Mouse (Mus musculus) forebrain, postnatal 0 days (tissue): ENCODE data around the gene Cutal. TPM values are rescaled to one million over a fixed set of nuclear protein-coding genes. Genes with fewer than 3 reads are reported as not detected.
"Not testable (repeated sequence)": the region's sequence is repeated elsewhere in the genome, so short reads cannot be mapped to it uniquely, and the experiment has no call there.

Experiments
- ATAC-seq: fragments of 200-750 bp; cut with Nextera tagmentation; 2 replicates; pipeline ENCODE4 v1.8.0; 2017; ENCODE audit warnings: mild to moderate bottlenecking, moderate library complexity
- DNase-seq: peaks from one replicate; pipeline ENCODE4 v3.0.0-alpha.2; 2015
- H3K27ac ChIP-seq: fragments of 300-500 bp; sonication (generic); 2 replicates; pipeline ENCODE4 v1.5.1; 2014; ENCODE audit warnings: low read depth, mild to moderate bottlenecking, antibody characterized with exemption, low read length, moderate library complexity, mixed read lengths
- H3K27me3 ChIP-seq: fragments of 300-500 bp; sonication (generic); 2 replicates; pipeline ENCODE4 v1.6.1; 2014; ENCODE audit warnings: mild to moderate bottlenecking, low read length, mixed read lengths; ENCODE audit not compliant: insufficient read depth
- H3K36me3 ChIP-seq: fragments of 300-500 bp; sonication (generic); 2 replicates; pipeline ENCODE4 v1.6.1; 2014; ENCODE audit warnings: mild to moderate bottlenecking, moderate library complexity; ENCODE audit not compliant: insufficient read depth
- H3K4me1 ChIP-seq: fragments of 300-500 bp; sonication (generic); 2 replicates; pipeline ENCODE4 v1.6.1; 2014; ENCODE audit warnings: antibody characterized with exemption; ENCODE audit not compliant: insufficient read depth
- H3K4me2 ChIP-seq: fragments of 300-500 bp; sonication (generic); 2 replicates; pipeline ENCODE4 v1.6.1; 2014; ENCODE audit warnings: low read depth, mild to moderate bottlenecking, moderate library complexity
- H3K4me3 ChIP-seq: fragments of 300-500 bp; sonication (generic); 2 replicates; pipeline ENCODE4 v1.5.1; 2014; ENCODE audit warnings: low read depth, low read length, mixed read lengths
- H3K9ac ChIP-seq: fragments of 300-500 bp; sonication (generic); 2 replicates; pipeline ENCODE4 v1.6.1; 2014; ENCODE audit warnings: mild to moderate bottlenecking
- H3K9me3 ChIP-seq: fragments of 300-500 bp; sonication (generic); 2 replicates; pipeline ENCODE4 v1.6.1; 2016; ENCODE audit warnings: low read length
- CTCF ChIP-seq: sonication (generic); IDR thresholded peaks from 2 replicates; pipeline ENCODE4 v1.5.1; 2016; ENCODE audit warnings: antibody characterized with exemption, control low read depth, low read depth
- WGBS: fragments of 180-500 bp; shearing (Covaris S2); extraction: QIAGEN DNeasy Blood & Tissue Kit; methylation state at CpG from one replicate; pipeline ENCODE4 v1.1.7; 2014; 5-methylcytosine and 5-hydroxymethylcytosine counted together
- polyA plus RNA-seq: library from polyadenylated mRNA; unstranded; fragments of >200 nt; fragmentation: Nextera tagmentation; extraction: Ambion mirVana; gene quantifications from 2 replicates; pipeline ENCODE4 v1.2.1, GENCODE M21; 2015
- total RNA-seq: library from RNA; depleted of rRNA; stranded (reverse); fragments of >200 nt; gene quantifications from 2 replicates; pipeline ENCODE4 v1.2.3, GENCODE M21; 2014

Gene Cutal
- total and polyA plus RNA-seq, 2 experiments from 2014 or later, result 0.39 to 0.43 TPM

DNA sequence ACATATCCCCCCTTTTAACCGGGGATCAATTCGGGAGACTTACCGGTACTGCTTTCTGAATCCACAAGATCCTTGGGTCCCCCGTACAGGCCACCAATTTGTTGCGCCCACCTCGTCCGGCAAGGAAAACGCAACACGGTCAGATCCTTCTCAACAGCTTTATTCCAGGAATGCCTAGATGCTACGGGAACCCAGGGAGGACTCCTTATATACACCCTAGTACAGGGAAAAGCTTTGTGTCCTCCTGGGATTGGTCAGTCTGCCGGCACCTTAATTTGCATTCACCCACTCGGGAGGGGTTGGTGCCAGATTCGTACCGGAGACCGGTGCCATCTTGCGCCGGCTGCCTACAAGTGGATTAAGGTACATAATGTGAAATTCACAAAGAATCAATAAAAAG, 40.6 kb upstream of the Cutal start:
- ATAC-seq, result no peak
- Histone ChIP-seq H3K4me1 (no peaks in the 10 kb centered on the region), H3K27ac (no peak overlapping the region), H3K36me3 (no peaks in the 10 kb centered on the region), H3K4me2 (no peak overlapping the region), H3K4me3 (no peak overlapping the region), H3K9ac (no peak overlapping the region), H3K27me3 (no peaks in the 10 kb centered on the region), H3K9me3 (no peaks in the 10 kb centered on the region)
- TF ChIP-seq CTCF, result no peak
- WGBS, result 93% methylated on average over 17 of the region's 17 CpGs
- DNase-seq, result no peak

- no peaks in the 10 kb centered on the region for H3K4me1 ChIP-seq
- no peaks in the 10 kb centered on the region for H3K9me3 ChIP-seq
- H3K27ac ChIP-seq, result no peak overlapping the region
- H3K4me2 ChIP-seq, result no peak overlapping the region
- no peak for TF ChIP-seq CTCF
- no peak overlapping the region for H3K4me3 ChIP-seq
- H3K9ac ChIP-seq, result no peak overlapping the region
- ATAC-seq, result no peak
- H3K36me3 ChIP-seq, result no peaks in the 10 kb centered on the region
- 69% methylated on average over 3 of the region's 3 CpGs for WGBS
- no peaks in the 10 kb centered on the region for H3K27me3 ChIP-seq
- no peak for DNase-seq
These were observed 38.5 kb upstream of the Cutal start for GRCm38 (mm10) chr2:34835669-34836068.

DNA sequence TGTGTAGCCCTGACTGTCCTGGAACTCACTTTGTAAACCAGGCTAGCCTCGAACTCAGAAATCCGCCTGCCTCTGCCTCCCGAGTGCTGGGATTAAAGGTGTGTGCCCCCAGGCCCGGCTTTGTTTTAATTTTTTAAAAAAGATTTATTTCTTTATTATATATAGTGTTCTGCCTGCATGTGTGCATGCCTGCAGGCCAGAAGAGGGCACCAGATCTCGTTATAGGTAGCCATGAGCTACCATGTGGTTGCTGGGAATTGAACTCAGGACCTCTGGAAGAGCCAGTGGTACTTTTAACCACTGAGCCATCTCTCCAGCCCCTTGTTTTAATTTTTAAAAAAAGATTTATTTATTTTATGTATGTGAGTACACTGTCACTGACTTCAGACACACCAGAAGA, 34.1 kb upstream of the Cutal start:
- H3K36me3 ChIP-seq, H3K4me1 ChIP-seq, H3K27me3 ChIP-seq, H3K27ac ChIP-seq, ATAC-seq, H3K4me2 ChIP-seq, H3K9ac ChIP-seq, H3K9me3 ChIP-seq, H3K4me3 ChIP-seq, DNase-seq: not testable (repeated sequence)
- 79% methylated on average over 5 of the region's 5 CpGs for WGBS

GRCm38 (mm10) chr2:34841706-34842105, 32.5 kb upstream of the Cutal start:
- ATAC-seq (0 out of 2 replicates have a peak, but pooled peaks have one; percentile 20), DNase-seq (peak; percentile 42)
- Histone ChIP-seq H3K9ac (no peak overlapping the region), H3K27me3 (no peaks in the 10 kb centered on the region), H3K36me3 (no peaks in the 10 kb centered on the region), H3K27ac (no peak overlapping the region), H3K4me3 (no peak overlapping the region), H3K4me1 (no peaks in the 10 kb centered on the region), H3K4me2 (no peak overlapping the region), H3K9me3 (no peaks in the 10 kb centered on the region)
- TF ChIP-seq CTCF, result no peak
- 90% methylated on average over 8 of the region's 8 CpGs for WGBS

DNA sequence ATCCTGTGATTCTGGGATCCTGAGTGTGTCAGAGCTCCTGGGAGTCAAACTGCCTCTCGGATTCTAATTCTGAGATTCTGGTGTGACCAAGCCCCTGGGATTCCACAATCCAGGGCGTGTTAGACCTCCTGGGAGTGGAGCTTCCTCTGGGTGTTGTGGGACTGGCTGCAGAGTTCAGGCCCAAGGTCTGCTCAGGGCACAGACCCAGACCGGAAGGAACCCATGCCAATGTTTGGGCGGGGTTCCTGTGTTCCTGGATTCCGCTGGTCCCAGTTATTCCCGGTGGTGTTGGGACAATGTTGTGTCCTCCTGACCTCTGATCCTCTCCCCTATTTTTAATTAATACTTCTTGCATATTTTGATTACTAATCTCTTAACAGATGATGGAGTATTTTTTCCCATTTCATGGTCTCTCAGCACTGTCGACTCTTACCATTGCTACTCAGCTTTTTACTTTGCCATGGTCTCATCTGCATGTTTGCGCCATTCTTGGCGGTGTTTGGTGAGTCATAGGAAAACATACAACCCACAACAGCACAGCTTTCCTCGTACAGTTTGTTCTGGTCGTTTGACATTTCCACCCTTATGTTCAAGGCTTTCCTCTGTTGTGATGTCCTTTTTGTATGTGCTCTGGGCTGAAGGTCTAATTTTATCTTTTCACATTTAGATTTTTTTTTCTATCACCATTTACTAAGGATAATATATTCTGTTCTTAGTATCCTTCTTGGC, 30.8 kb upstream of the Cutal start:
- Histone ChIP-seq H3K27me3 (no peaks in the 10 kb centered on the region), H3K27ac (no peak overlapping the region), H3K4me2 (no peak overlapping the region), H3K36me3 (no peaks in the 10 kb centered on the region), H3K9ac (no peak overlapping the region), H3K4me1 (no peaks in the 10 kb centered on the region), H3K4me3 (no peak overlapping the region), H3K9me3 (no peaks in the 10 kb centered on the region)
- 84% methylated on average over 11 of the region's 11 CpGs for WGBS
- no peak for TF ChIP-seq CTCF
- DNase-seq (no peak), ATAC-seq (no peak)

- WGBS, result 95% methylated on average over 1 of the region's 1 CpGs
- Histone ChIP-seq H3K4me2 (no peak overlapping the region), H3K27me3 (no peaks in the 10 kb centered on the region), H3K9ac (no peak overlapping the region), H3K4me3 (no peak overlapping the region), H3K36me3 (peaks cover 28% of the 10 kb centered on the region), H3K4me1 (no peaks in the 10 kb centered on the region), H3K27ac (no peak overlapping the region), H3K9me3 (no peaks in the 10 kb centered on the region)
- no peak for TF ChIP-seq CTCF
- no peak for DNase-seq
- ATAC-seq, result no peak
These were observed 26.5 kb upstream of the Cutal start for GRCm38 (mm10) chr2:34847702-34848101.

DNA sequence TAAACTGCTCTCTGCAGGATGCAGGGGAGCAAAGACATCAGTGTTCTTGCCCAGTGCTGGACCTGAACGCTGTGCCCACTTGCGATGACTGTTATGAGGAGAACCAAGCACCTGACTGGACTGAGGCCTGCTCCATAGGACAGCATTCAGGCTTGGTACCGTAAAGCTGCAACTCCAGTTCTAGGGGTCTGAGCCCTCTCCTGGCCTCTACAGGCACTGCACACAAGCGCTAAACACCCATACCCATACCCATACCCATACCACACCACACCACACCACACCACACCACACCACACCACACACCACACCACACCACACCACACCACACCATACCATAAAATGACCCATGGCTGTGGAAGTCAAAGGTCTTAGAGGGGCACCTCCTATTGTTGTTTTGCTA, 18.9 kb upstream of the Cutal start:
- Histone ChIP-seq H3K4me2 (no peak overlapping the region), H3K9me3 (no peaks in the 10 kb centered on the region), H3K4me1 (no peaks in the 10 kb centered on the region), H3K9ac (no peak overlapping the region), H3K36me3 (peaks cover 89% of the 10 kb centered on the region), H3K27ac (no peak overlapping the region), H3K4me3 (no peak overlapping the region), H3K27me3 (no peaks in the 10 kb centered on the region)
- no peak for ATAC-seq
- TF ChIP-seq CTCF, result peak; percentile 36
- no peak for DNase-seq
- 86% methylated on average over 4 of the region's 4 CpGs for WGBS

DNA sequence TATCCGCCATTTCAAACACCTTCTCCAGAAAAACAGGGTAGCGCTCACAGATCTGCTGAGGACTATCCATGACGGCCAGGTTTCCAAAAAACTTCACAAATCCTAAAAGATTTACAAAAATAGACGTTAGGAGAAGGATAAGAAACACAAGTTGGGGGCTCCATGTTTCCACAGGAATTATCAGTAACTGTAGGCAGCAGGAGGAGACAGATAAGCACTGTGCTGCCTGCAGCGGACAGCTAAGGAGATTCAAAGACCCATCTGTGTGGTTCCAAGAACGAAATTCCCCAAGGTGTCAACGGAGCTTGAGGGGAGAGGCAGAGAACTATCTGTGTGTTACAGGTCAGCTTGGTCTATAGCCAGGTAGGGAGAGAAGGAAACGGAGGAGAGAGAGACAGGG, 16.5 kb upstream of the Cutal start:
- Histone ChIP-seq H3K9ac (no peak overlapping the region), H3K4me1 (no peaks in the 10 kb centered on the region), H3K27ac (no peak overlapping the region), H3K27me3 (no peaks in the 10 kb centered on the region), H3K4me3 (no peak overlapping the region), H3K9me3 (no peaks in the 10 kb centered on the region), H3K36me3 (peaks cover 83% of the 10 kb centered on the region), H3K4me2 (no peak overlapping the region)
- DNase-seq, result no peak
- no peak for TF ChIP-seq CTCF
- WGBS, result 96% methylated on average over 8 of the region's 8 CpGs
- no peak for ATAC-seq
